Mouse (Mus musculus): ENCODE measurements around the gene Il12rb2.

GRCm38 (mm10) chr6:67405281-67405682 is 29.3 kb upstream of the Il12rb2 start:
- TF ChIP-seq GATA1 (IDR thresholded peaks at IDR 0.05; ENCODE audit: low read length) (no peak), TAL1 (IDR thresholded peaks at IDR 0.05; ENCODE audit: low read length) (no peak)
